Mouse (Mus musculus) erythroblast, embryonic 14.5 days (primary cell): Measurements from ENCODE around the gene Slc12a1.

Experiments
- GATA1 ChIP-seq: IDR thresholded peaks from 2 replicates; pipeline ENCODE4 v1.6.1; 2012; ENCODE audit warnings: low read length, inconsistent platforms, mixed read lengths
- TAL1 ChIP-seq: IDR thresholded peaks from 3 replicates; pipeline ENCODE4 v1.6.1; 2012; ENCODE audit warnings: low read length, inconsistent platforms, mixed read lengths

DNA sequence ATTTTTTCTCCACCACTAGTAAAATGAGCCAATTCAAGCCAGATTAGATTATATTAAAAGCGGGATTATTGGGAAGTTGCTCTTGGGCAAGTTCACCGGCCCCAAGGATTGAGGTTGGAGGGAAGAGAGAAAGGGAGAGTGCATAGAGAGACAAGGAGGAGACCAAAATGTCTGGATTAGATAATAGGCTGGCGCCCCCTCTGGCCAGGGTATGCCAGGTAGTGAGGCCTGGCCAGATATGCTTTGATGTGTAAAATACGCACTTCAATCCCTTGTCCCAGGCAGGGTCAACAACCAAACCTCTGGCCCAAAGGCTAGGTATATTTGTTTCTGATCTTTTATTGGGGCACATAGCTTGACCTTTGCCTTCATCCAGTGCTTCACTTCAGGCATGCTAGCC lies 99.5 kb downstream of the Slc12a1 start:
- TF ChIP-seq TAL1 (no peak), GATA1 (no peak)
